Mouse (Mus musculus) gastrocnemius, adult 8-10 months (tissue): ENCODE measurements around the gene Alcam. TPM values are rescaled to one million over a fixed set of nuclear protein-coding genes. Genes with fewer than 3 reads are reported as not detected.

ENCODE experiments used
- DNase-seq, 2 experiments: peaks; one replicate each; pipeline ENCODE4 v3.0.0; 2022; ENCODE audit warnings: low spot score in 2 of 2
- total RNA-seq, 4 experiments: library from RNA; stranded (reverse); gene quantifications; 2 replicates each; pipeline ENCODE4 v1.2.4; 2022

The Alcam gene
- total RNA-seq, 4 experiments from 2014 or later = 0.27 to 1.6 (median 0.55) TPM

DNA sequence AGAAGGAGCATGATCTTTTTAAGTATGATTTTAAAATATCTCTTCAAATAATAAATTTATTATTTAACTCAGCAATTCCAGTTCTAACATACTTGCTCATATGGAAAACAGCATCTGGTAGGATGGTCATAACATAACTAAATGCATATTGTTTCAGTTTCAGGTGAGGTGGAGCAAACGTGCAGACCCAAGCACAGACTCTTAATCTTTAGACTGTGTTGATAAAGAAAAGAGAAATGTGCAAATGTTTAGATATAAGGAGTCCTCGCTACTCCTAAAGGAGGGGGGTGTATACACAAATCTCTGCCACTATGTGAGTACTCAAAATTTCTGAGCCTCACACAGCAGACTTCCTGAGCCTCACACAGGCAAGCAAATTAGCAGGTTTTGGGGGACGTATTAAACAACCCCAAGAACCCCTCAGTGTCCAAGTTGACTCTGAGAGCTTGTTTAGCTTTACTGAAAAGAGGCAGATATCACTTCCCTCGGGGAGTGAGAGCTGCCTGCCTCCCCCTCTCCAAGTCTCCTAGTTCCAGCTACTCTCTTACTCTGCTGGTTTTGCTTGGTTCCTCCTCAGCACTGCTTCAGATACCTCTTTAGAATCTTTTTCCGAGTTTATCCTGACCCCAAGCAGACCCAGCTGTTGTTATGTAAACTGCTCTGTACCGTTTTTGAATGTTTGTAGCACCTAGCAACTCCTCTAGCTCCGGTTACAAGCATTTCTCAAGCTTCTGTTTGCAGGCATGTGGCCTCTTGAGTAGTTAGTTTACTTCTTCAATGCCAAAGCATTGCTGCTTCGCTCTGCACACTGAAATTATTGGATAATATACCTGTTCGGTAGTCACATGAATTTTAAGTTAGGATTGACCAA, 10.0 kb downstream of the Alcam start:
- DNase-seq = no peak

DNA sequence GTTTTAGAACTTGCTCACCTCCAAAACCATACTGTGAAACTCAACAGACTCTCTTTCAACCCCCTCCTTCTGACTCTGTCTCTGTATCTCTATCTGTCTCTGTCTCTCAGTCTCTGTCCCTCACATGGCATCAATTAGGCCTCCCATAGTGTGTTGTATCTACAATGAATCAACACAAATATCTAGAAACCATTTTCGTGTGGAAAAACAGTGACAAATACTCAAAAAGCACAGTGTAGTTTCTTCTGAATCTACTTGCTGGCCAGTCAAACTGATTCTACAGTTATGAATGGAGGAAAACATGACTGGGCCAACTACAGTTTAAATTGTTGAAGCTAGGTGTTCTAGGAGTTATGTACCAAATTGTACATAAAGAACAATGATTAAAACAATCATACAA, 10.8 kb downstream of the Alcam start:
- DNase-seq = no peak

DNA sequence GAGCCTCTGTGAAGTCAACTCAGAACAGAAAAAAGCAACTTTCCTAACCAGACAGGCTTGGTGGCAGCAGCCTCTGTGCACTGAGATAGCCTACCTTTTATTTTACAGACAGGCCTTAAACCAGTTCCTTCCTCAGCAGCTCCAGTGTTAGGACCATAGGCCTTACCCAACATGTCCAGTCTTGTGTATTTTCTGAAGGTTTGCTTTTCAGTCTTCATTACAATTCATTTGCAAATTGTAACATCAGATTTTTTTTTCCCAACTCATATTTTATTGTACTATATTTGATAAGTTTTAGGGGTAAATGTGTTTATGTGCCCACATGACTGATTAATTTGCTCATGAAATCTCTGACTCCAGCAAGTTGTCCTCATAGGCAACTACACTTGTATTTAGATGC, 14.3 kb downstream of the Alcam start:
- no peak for DNase-seq

DNA sequence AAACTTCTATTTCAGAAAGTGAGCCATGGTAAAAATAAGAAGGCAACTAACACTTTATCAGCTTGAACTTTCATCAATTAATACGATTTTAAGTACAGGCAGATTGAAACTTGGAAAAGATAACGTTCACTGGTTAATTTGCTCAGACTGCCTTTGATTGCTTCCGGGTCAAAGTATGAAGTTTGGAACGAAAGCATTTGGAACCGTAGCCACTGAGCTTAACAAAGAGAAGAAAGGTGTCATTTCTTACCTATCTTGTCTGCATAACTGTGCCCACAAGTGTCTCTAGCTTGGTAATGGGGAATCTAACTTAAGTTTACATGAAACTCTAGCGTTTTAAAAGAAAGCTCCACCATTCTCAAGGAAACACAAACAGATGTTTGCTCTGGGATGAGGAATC, 14.9 kb downstream of the Alcam start:
- DNase-seq = no peak

DNA sequence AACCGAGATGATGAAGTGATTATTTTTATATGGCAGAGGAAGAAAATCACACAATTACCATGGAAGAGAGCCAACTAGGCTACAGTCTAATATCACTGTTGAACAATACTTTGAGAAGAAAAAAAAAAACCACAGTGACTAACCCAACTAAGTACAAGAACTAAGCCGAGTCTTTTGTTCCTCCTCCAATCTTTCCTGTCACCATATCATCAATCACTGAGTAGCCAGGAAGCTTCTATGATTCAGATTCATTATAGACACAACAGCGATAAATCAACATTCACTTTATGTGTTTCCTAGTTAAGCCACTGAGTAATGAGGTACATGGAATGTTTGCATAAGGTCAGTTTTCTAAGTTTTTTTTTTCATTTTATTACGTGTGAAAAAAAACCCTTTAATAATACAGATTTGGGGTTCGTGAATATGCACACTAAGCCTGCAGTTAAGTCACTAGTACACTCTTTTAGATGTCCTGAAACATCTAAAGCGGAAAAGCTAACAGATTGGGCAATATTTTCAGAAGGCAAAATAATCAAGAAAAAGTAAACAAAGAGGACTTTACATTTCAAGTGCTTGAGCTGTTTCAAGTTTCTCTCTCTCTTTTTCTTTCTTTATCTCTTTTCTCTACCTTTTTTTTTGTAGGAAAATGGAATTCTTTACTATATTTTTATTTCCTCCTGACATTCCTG, 15.5 kb downstream of the Alcam start:
- DNase-seq = no peak

DNA sequence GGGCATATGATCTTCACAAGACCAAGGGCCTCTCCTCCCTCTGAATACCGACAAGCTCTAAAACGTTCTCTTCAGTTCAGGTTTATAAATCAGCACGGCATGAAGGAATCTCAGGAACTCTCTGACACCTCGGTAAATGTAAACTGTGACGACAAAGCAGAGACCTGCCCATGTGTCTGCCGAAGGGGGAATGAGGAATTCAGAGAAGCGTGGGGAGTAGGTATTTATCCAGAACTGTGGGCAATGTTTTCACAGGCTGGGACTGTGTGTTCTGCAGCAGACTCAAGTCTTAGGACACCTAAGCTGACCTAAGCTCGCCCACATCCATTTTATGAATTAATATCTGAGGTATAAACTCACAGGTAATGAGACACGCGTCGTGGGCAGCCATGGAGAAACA, 20.7 kb downstream of the Alcam start:
- DNase-seq = no peak

DNA sequence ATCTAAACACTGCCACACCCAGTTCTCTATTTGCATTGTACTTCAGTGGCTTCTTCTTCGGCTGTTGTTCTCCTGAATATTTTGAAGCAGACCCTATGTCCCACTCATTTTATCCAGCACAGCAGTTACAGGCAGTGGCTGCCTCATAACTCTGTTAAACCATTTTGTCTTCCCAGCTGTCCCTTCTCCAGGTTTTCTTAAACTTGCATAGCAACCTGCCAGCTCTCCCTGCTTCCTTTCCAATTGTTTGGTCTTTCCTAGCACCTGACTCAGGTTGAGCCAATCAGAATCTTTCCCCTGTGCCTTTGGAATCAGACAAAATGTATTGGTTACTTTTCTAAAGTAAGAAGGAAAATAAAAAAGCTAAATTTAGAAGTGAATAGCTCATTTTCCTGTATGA, 21.8 kb downstream of the Alcam start:
- DNase-seq = no peak

DNA sequence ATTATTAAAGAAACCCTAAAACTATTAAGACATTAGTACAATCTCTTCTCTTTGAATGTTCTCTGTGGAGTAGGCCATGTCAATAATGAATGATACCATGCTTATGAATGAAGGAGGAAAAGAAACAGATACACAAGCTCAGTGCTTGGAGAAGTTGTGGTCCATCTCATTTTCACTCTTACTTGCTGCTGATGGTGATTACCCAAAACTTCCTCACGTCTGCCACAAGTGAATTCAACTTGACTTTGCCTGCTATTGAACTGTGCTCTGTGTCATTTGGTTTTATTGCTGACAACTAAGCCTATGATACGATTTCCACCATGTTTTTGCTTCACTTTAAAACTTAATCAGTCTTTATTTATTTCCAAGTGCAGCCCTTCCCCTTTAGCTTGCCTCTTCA, 22.3 kb downstream of the Alcam start:
- DNase-seq = no peak

DNA sequence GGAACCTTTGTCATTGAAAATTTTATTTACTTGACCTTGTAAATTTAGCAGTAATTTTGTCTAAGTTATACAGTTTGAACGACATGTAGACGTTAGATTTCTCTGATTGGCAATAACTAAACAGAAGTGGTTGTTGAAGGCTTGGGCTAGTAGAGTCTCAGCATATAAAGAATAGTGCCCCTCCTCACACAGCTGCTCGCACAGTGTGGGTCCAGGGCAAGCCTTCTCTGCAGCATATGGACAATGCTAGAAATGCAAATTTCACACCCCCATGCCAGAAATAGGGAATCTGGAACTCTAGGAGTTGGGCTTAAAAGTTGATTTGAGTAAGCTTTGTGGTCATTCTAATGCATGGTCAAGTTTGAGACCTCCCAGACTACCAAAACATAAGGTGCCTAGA, 23.8 kb downstream of the Alcam start:
- no peak for DNase-seq

DNA sequence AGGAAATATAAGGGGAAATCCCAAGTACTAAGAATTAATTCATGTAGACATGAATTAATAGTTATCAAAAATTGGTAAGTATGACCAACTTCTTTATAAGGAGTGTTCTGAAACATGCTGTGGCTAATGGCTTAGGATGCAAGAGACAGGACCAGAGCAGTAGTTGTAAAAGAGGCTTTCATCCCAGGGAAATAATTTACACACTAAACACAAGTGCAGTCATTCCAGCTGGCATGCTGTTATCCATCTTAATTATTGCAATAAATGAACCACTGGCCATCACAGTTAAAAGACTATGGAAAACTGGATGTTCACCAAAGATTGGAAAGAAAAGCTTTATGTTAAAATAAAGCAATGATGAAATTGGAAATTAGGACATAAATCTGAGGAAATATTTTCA, 24.2 kb downstream of the Alcam start:
- DNase-seq = no peak

DNA sequence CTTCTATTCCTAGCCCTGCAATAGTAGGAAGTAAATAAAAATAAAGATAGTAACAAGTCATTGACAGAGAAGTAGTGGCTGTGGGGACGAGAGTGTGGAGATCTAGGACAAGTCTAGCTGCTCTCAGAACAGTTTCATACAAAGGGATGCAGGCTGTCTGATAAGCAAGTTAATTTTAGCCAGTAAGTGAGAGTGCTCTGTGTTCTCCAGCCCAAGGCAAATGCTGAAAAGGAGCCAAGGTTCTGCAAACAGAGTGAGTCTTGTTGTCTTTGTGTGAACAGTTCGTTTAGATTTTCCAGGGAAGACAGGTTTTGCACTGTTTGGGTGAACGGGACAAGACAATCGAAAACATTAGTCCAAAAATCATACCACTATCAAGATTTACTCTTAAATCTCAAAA, 25.4 kb downstream of the Alcam start:
- DNase-seq = no peak

DNA sequence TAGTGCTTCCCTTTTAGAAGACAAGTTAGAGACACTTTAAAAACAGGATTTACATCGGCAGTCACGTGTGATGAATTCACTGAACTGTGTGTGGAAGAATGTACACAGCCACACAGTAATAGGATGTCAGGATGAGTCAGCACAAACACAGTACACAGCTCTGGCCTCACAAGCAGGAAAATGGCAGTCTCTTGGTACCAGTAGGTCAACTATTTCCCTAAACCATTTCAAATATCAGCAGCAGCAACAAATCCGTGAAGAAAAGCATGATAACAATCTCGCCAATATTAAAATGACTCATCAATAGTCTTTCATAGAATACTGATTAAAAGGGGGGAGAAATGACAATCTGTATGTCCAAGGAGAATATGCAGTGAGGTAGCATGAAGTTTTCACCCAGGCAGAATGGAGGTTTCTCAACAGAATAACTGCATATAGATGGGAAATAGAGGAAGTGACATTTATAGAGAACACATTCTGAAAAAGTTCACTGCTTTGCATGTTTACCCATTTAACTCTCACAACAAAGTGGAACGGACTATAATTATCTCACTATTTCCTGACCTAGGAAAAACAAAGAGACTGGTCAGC, 35.2 kb downstream of the Alcam start:
- DNase-seq = no peak

DNA sequence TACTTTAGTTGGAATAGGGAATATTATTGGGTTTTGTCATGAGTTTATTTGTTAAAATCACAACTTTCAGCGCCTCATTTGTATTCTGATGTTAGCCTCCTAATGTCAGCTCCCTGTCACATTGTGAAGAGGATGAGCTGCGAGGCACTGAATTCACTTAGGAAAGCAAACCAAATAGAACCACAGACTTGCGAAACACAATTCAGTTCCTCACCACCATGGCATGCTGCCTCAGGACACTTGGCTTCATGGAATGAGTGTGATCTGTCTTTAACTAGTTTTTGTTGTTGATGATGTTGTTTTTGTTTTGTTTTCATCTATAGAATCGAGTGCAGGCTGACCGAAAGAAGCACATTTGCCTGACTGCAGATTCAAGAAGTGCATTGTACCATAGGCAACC, 35.9 kb downstream of the Alcam start:
- no peak for DNase-seq

DNA sequence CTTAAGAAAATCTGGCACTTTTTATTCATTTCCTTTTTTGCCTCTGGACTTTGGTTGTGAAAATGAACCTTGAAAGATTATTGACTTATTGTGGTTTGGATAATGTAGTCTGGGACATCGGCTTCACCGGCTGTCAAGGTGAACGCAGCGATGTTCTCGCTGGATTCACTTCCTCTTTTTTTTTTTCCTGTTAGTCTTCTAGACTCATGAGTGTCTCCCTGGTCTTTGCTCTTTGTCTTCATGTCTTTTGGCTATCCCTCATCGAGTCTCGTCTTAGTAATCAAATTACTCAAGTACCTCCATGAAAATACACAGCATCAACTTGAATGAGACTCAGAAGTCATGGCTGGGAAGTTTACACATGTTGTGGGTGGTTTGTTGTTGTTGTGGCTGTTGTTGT, 36.7 kb downstream of the Alcam start:
- no peak for DNase-seq

DNA sequence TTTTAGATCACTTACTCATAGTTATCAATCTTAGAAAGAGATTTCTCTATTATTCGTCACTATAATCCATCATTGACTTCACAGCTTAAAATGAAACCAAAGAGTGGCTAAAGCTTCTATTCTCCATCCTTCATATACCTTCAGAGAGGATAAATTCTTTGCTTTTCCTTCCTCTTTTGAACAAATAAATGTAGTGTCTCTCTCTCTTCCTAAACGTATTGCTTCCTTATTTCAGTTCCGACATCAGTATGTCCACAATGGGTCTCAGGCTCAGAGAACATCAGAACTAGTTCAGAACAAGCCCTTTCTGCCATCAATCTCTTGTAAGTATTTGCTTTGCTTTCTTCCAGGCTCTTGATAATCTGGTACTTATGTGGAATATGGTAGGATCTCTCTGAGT, 40.2 kb downstream of the Alcam start:
- no peak for DNase-seq

DNA sequence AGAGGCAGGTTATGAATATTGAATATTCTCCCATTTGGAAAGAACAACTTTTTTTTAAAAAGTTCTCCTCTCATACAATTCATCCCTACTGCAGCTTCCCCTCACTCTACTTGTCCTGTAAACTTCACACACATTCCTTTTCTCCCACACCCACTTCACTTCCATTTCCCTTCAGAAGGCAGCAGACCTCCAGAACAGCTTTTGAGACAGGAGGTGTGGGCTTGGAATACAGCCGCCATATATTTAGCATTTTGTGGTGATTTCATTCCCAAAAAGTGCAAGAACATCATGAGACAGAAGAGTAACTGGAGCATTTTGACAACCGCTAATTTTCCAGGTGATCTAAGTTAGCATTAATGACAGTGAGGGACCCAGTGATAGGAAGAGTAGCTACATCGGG, 47.8 kb downstream of the Alcam start:
- DNase-seq = no peak

DNA sequence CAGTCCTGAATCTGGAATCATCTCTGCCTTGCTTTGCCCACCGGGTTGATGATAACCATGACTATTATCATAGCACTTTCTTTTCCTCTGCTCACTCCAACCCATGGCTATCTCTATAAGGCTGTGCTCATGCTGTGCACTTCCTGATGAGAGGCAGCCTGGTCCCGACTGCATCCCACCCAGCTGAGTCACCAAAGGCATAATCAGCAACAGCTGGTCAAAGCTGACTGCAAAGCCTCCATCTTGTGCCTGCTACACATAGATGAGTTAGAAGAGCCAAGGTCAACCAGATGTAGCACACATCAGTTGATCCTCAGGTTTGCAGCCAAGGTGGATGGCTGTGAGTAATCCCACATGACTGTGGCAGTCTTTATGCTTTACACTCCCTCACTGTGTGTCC, 48.6 kb downstream of the Alcam start:
- DNase-seq = no peak

DNA sequence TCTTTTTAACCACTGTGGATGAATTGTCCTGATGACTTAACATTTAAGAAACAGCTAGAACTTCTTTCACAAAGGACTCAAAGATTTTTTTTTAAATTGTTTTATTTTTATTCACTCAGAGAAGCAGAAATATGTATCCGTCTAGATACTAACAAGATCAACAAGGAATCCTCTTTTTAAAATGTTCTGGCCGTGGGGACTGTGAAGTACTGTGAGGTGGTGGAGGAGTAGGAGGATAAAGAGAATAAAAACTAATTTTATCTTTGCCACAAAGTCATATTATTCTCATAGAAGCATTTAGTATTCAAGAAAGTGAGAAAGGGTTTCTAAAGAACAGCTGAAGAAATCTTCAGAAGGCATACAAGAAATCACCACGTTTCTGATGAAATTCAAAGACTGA, 54.8 kb downstream of the Alcam start:
- DNase-seq = no peak

DNA sequence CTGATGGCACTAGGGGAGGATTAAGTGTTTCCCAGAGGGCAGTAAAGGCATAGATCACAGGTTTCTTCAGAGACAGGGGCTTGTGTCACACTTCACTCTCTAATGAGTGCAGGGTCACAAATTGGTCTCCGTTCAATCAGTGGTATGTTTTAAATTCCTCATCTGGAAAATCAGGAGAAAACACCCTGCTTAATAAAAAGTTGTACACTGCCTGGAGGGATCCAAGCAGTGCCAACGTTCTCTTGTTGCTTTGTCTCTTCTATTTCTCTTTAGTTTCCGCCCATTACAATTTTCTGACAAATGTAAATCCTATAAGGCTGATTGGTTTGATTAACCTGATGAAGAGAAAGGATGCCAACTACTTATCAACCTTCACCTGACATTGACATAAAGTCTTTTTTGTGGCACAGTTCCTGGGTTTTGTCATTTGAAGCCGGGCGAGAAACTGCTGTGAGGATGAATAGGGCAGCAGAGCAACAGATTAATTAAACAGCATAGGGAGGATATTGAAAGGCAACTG, 67.0 kb downstream of the Alcam start:
- DNase-seq = no peak

DNA sequence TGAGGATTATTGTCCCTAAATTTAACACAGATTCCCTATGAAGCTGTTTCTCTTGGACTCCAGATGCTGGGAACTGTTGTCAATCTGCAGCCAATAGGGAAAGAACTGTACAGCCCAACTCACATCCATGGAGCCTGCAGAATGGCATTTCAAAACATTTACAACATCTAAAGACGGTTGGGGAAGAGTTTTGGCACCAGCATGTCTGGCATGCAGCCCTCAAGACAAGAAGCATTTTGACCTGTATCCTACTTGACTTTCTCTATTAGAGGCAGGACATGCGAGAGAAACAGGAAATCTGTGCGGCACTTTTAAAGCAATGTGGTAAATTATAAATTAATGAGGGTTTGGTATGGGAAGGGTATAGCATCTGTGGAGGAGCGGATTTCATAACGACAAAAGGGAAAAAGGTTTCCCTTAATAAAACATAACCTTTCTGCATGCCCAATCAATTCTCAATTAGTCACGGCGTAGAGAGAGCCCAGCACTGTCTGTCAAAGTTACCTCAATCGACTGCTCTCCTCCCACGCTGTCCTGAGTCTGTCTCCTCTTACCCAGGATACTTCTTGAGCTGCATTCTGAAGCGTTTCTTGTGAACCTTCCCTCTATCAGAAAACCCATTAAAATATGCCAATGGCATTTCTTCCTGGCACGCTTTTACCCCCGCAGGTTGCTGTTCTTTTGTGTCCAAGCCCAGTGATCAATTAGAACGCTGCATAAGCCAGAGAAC, 70.3 kb downstream of the Alcam start:
- DNase-seq = no peak

DNA sequence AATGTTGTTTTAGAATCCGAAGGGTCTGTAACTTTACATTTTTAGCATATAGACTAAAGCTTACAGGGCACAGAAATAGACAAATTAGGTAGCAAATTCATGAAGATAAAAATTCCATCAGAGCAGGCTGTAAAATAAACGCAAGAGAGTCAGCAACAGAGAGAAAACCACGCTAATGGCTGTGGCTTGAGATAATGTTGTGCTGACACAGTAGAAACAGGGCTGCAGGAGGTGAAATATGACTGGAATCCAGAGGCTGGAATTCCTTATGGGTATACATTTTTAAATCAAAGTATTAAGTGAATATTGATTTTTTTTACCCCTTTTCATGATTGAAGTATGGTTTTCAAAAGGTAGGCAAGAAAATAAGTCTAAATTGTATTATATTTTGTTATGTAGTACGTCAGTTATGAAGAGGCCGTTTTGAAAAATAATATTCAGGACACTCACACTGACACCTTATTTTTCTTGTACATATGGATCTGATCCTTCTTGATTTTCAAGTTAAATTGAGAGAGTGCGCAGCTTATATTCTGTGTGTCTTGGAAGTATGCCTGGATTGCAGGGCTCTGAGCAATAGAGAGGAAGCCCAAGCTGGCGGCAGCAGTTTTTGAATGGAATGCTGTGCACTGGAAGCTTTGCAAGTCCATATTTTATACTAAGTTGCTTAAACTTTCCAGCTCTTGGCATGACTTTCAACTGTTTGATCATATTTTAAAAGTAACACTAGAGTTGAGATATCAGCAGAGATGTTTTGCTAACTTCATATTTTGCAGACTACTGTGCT, 74.9 kb downstream of the Alcam start:
- no peak for DNase-seq
